Mouse (Mus musculus) limb, embryonic 15.5 days (tissue): Measurements from ENCODE around the gene Gp1ba. TPM values are rescaled to one million over a fixed set of nuclear protein-coding genes. Genes with fewer than 3 reads are reported as not detected.

Experiments
- ATAC-seq: fragments of 200-750 bp; cut with Nextera tagmentation; 2 replicates; pipeline ENCODE4 v1.8.0; 2017; ENCODE audit warnings: low read depth, moderate TSS enrichment; ENCODE audit not compliant: insufficient number of reproducible peaks, low FRiP score, low TSS enrichment
- H3K27ac ChIP-seq: fragments of 300-500 bp; sonication (generic); 2 replicates; pipeline ENCODE4 v1.5.1; 2015; ENCODE audit warnings: moderate library complexity, mild to moderate bottlenecking, inconsistent platforms
- H3K27me3 ChIP-seq: fragments of 300-500 bp; sonication (generic); 2 replicates; pipeline ENCODE4 v1.6.1; 2015; ENCODE audit warnings: inconsistent platforms
- H3K36me3 ChIP-seq: fragments of 300-500 bp; sonication (generic); 2 replicates; pipeline ENCODE4 v1.6.1; 2015; ENCODE audit warnings: inconsistent platforms
- H3K4me1 ChIP-seq: fragments of 300-500 bp; sonication (generic); 2 replicates; pipeline ENCODE4 v1.6.1; 2015; ENCODE audit warnings: inconsistent platforms
- H3K4me2 ChIP-seq: fragments of 300-500 bp; sonication (generic); 2 replicates; pipeline ENCODE4 v1.6.1; 2015; ENCODE audit warnings: mild to moderate bottlenecking, inconsistent platforms
- H3K4me3 ChIP-seq: fragments of 300-500 bp; sonication (generic); 2 replicates; pipeline ENCODE4 v1.5.1; 2015; ENCODE audit warnings: mild to moderate bottlenecking, inconsistent platforms
- H3K9ac ChIP-seq: fragments of 300-500 bp; sonication (generic); 2 replicates; pipeline ENCODE4 v1.6.1; 2015; ENCODE audit warnings: inconsistent platforms
- H3K9me3 ChIP-seq: fragments of 300-500 bp; sonication (generic); 2 replicates; pipeline ENCODE4 v1.6.1; 2016; ENCODE audit warnings: inconsistent platforms
- WGBS: fragments of 180-500 bp; shearing (Covaris S2); methylation state at CpG from one replicate; pipeline ENCODE4 v1.1.7; 2015; 5-methylcytosine and 5-hydroxymethylcytosine counted together
- polyA plus RNA-seq: library from polyadenylated mRNA; unstranded; fragments of >200 nt; fragmentation: Nextera tagmentation; extraction: Ambion mirVana; gene quantifications from 2 replicates; pipeline ENCODE4 v1.2.1, GENCODE M21; 2015

The Gp1ba gene
- polyA plus RNA-seq, 1 experiment from 2014 or later = 0.26 TPM

GRCm38 (mm10) chr11:70648512-70648911 lies 9.6 kb downstream of the Gp1ba start:
- ATAC-seq = no peak
- H3K4me2 ChIP-seq = peak overlapping the region; percentile 95
- peak overlapping the region; percentile 98; the same call in 1 of the 2 replicates for H3K27ac ChIP-seq
- H3K9me3 ChIP-seq = no peaks in the 10 kb centered on the region
- WGBS = 78% methylated on average over 4 of the region's 4 CpGs
- H3K4me3 ChIP-seq = peak overlapping the region; percentile 75
- peaks cover 65% of the 10 kb centered on the region for H3K4me1 ChIP-seq
- H3K9ac ChIP-seq = peak overlapping the region; percentile 85; the same call in 1 of the 2 replicates
- H3K36me3 ChIP-seq = peaks cover 67% of the 10 kb centered on the region
- H3K27me3 ChIP-seq = no peaks in the 10 kb centered on the region

DNA sequence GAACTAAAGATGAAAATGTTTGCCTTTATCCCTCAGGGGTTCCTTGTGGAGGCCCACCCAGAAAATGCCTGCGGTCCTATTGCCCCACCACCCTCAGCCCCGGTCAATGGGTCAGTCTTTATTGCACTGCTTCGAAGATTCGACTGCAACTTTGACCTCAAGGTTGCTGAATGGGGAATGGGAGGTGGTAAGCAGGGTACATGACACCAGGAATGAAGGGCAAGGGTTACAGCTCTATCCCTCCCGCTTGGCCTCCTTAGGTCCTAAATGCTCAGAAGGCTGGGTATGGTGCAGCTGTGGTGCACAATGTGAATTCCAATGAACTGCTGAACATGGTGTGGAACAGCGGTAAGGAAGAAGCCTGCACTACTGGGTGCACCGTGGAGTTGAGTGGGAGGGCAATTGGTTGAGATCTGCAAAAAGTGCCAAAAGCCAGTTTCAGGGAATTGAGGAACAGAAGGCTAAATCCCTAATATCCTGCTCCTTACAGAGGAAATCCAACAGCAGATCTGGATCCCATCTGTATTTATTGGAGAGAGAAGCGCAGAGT lies 10.3 kb downstream of the Gp1ba start:
- H3K27me3 ChIP-seq = no peaks in the 10 kb centered on the region
- peak overlapping the region; percentile 75 for H3K4me3 ChIP-seq
- H3K9me3 ChIP-seq = no peaks in the 10 kb centered on the region
- WGBS = 72% methylated on average over 8 of the region's 8 CpGs
- ATAC-seq = no peak
- H3K36me3 ChIP-seq = peaks cover 60% of the 10 kb centered on the region
- peak overlapping the region; percentile 60; the same call in 1 of the 2 replicates for H3K27ac ChIP-seq
- no peak overlapping the region for H3K4me2 ChIP-seq
- H3K9ac ChIP-seq = no peak overlapping the region
- peaks cover 65% of the 10 kb centered on the region for H3K4me1 ChIP-seq

- no peak for ATAC-seq
- Histone ChIP-seq H3K27me3 (no peaks in the 10 kb centered on the region), H3K4me3 (no peak overlapping the region), H3K4me2 (peak overlapping the region; percentile 20; the same call in 1 of the 2 replicates), H3K4me1 (peaks cover 67% of the 10 kb centered on the region), H3K9me3 (no peaks in the 10 kb centered on the region), H3K27ac (peak overlapping the region; percentile 67), H3K36me3 (peaks cover 47% of the 10 kb centered on the region), H3K9ac (no peak overlapping the region)
- 70% methylated on average over 12 of the region's 12 CpGs for WGBS
Observed at GRCm38 (mm10) chr11:70650322-70651175, 11.6 kb downstream of the Gp1ba start.

DNA sequence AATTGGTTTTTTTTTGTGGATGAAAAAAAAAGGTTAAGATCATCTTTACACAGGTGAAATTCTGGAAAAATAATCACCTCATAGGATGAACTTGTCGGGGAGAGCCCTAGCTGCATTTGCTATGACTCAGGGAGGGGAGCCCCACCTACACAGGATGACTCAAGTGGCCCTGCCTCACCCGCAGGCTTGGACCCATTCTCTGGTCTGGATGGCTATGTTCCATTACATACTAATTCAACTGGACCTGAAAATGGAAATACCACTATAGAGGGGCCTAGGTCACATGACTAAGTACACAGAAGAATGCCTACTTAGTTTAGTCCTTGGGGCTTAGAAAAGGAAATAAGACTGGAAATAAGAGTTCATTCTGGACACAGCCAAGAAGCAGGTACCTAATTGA lies 12.5 kb downstream of the Gp1ba start:
- peaks cover 43% of the 10 kb centered on the region for H3K36me3 ChIP-seq
- H3K4me1 ChIP-seq = peaks cover 67% of the 10 kb centered on the region
- no peak overlapping the region for H3K27ac ChIP-seq
- H3K9ac ChIP-seq = no peak overlapping the region
- no peak overlapping the region for H3K4me2 ChIP-seq
- no peak for ATAC-seq
- 0 out of 2 replicates have a peak overlapping the region, but pooled peaks have one; percentile 1 for H3K4me3 ChIP-seq
- no peaks in the 10 kb centered on the region for H3K27me3 ChIP-seq
- H3K9me3 ChIP-seq = no peaks in the 10 kb centered on the region
- WGBS = 56% methylated on average over 2 of the region's 2 CpGs

GRCm38 (mm10) chr11:70652029-70652883 lies 13.3 kb downstream of the Gp1ba start:
- H3K4me1 ChIP-seq = peaks cover 74% of the 10 kb centered on the region
- H3K4me2 ChIP-seq = peak overlapping the region; percentile 89
- no peaks in the 10 kb centered on the region for H3K27me3 ChIP-seq
- H3K36me3 ChIP-seq = peaks cover 43% of the 10 kb centered on the region
- peak overlapping the region; percentile 100 for H3K4me3 ChIP-seq
- no peaks in the 10 kb centered on the region for H3K9me3 ChIP-seq
- peak overlapping the region; percentile 99 for H3K27ac ChIP-seq
- ATAC-seq = no peak
- WGBS = 43% methylated on average over 12 of the region's 12 CpGs
- H3K9ac ChIP-seq = 0 out of 2 replicates have a peak overlapping the region, but pooled peaks have one; percentile 18

DNA sequence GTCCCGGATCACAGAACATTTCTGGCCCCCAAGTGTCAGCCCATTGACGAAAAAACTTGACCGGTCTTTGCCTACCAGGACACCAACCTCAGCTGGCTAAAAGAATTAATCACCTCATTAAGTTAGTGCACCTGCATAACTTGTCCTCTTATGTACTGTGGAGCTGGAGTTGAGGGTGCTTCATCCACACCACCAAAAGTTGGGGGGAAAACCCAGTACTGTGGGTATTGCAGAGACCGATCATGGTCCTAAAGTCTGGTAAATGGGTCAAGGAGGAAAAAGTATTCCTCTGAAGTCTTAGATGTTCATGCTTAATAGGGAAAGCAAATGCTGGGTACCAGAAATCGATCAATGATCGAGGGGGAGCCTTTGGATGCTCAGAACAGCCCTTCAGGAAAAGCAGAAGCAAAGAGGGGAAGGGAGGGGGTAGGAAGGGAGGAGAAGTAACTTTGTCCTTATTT lies 14.0 kb downstream of the Gp1ba start:
- Histone ChIP-seq H3K4me2 (peak overlapping the region; percentile 89), H3K9ac (peak overlapping the region; percentile 98), H3K27me3 (no peaks in the 10 kb centered on the region), H3K36me3 (peaks cover 43% of the 10 kb centered on the region), H3K9me3 (no peaks in the 10 kb centered on the region), H3K27ac (peak overlapping the region; percentile 99), H3K4me3 (peak overlapping the region; percentile 100), H3K4me1 (peaks cover 78% of the 10 kb centered on the region)
- no peak for ATAC-seq
- WGBS = 41% methylated on average over 6 of the region's 6 CpGs

GRCm38 (mm10) chr11:70653345-70654197 lies 14.6 kb downstream of the Gp1ba start:
- no peak for ATAC-seq
- peak overlapping the region; percentile 100 for H3K4me3 ChIP-seq
- peak overlapping the region; percentile 98 for H3K9ac ChIP-seq
- H3K9me3 ChIP-seq = no peaks in the 10 kb centered on the region
- H3K4me1 ChIP-seq = peaks cover 77% of the 10 kb centered on the region
- H3K27ac ChIP-seq = peak overlapping the region; percentile 99
- H3K27me3 ChIP-seq = no peaks in the 10 kb centered on the region
- H3K4me2 ChIP-seq = peak overlapping the region; percentile 89
- H3K36me3 ChIP-seq = peaks cover 40% of the 10 kb centered on the region
- WGBS = under 1% methylated on average over 61 of the region's 63 CpGs

- H3K4me2 ChIP-seq = peak within 1 kb of the TSS; percentile 89
- WGBS = 0% methylated on average over 52 of the region's 61 CpGs
- peaks cover 76% of the 10 kb centered on the region for H3K4me1 ChIP-seq
- H3K4me3 ChIP-seq = peak within 1 kb of the TSS; percentile 100
- H3K36me3 ChIP-seq = peaks cover 33% of the 10 kb centered on the region
- no peaks in the 10 kb centered on the region for H3K9me3 ChIP-seq
- H3K27ac ChIP-seq = peak within 1 kb of the TSS; percentile 99
- H3K27me3 ChIP-seq = no peaks in the 10 kb centered on the region
- H3K9ac ChIP-seq = peak within 1 kb of the TSS; percentile 98
- ATAC-seq = peak; percentile 30; the same call in 1 of the 2 replicates
Observed at GRCm38 (mm10) chr11:70654198-70654922, 15.4 kb downstream of the Gp1ba start, which contains the start of gene Pfn1. TSS of gene Pfn1 (minus strand) at chr11:70654644.

GRCm38 (mm10) chr11:70654923-70655570 lies 16.1 kb downstream of the Gp1ba start:
- ATAC-seq = peak; percentile 76
- Histone ChIP-seq H3K4me2 (peak overlapping the region; percentile 89), H3K9ac (peak overlapping the region; percentile 46), H3K27ac (peak overlapping the region; percentile 99), H3K4me3 (peak overlapping the region; percentile 100), H3K4me1 (peaks cover 71% of the 10 kb centered on the region), H3K9me3 (no peaks in the 10 kb centered on the region), H3K27me3 (no peaks in the 10 kb centered on the region), H3K36me3 (peaks cover 33% of the 10 kb centered on the region)
- 0% methylated on average over 48 of the region's 48 CpGs for WGBS
